Mouse (Mus musculus) limb, embryonic 14.5 days (tissue): ENCODE measurements around the gene Wfdc8. TPM values are rescaled to one million over a fixed set of nuclear protein-coding genes. Genes with fewer than 3 reads are reported as not detected.

ENCODE experiments used
- ATAC-seq: fragments of 200-750 bp; cut with Nextera tagmentation; 2 replicates; pipeline ENCODE4 v1.8.0; 2017; ENCODE audit warnings: low read depth, moderate number of reproducible peaks, moderate TSS enrichment; ENCODE audit not compliant: low FRiP score
- DNase-seq: peaks from one replicate; pipeline ENCODE4 v3.0.0-alpha.2; 2015; ENCODE audit warnings: low spot score
- H3K27ac ChIP-seq: fragments of 300-500 bp; sonication (generic); replicated peaks from 2 replicates; pipeline ENCODE4 v1.5.1; 2014; ENCODE audit warnings: low read depth, mild to moderate bottlenecking, low read length, moderate library complexity, mixed read lengths
- H3K27me3 ChIP-seq: fragments of 300-500 bp; sonication (generic); 2 replicates; pipeline ENCODE4 v1.6.1; 2014; ENCODE audit warnings: low read length, mixed read lengths; ENCODE audit not compliant: control insufficient read depth, insufficient read depth
- H3K36me3 ChIP-seq: fragments of 300-500 bp; sonication (generic); 2 replicates; pipeline ENCODE4 v1.6.1; 2014; ENCODE audit warnings: mild to moderate bottlenecking, low read length, moderate library complexity, mixed read lengths; ENCODE audit not compliant: control insufficient read depth, insufficient read depth
- H3K4me1 ChIP-seq: fragments of 300-500 bp; sonication (generic); 2 replicates; pipeline ENCODE4 v1.6.1; 2014; ENCODE audit warnings: antibody characterized with exemption, low read length, mixed read lengths; ENCODE audit not compliant: control insufficient read depth, insufficient read depth
- H3K4me2 ChIP-seq: fragments of 300-500 bp; sonication (generic); replicated peaks from 2 replicates; pipeline ENCODE4 v1.6.1; 2014; ENCODE audit warnings: low read depth, mild to moderate bottlenecking, low read length, moderate library complexity; ENCODE audit not compliant: severe bottlenecking
- H3K4me3 ChIP-seq: fragments of 300-500 bp; sonication (generic); replicated peaks from 2 replicates; pipeline ENCODE4 v1.5.1; 2014; ENCODE audit warnings: low read length
- H3K9ac ChIP-seq: fragments of 300-500 bp; sonication (generic); 2 replicates; pipeline ENCODE4 v1.6.1; 2014; ENCODE audit warnings: mild to moderate bottlenecking, low read depth, low read length, moderate library complexity; ENCODE audit not compliant: severe bottlenecking
- H3K9me3 ChIP-seq: fragments of 300-500 bp; sonication (generic); 2 replicates; pipeline ENCODE4 v1.6.1; 2016; ENCODE audit warnings: low read length; ENCODE audit not compliant: control insufficient read depth
- POLR2A ChIP-seq: fragments of 200-500 bp; IDR thresholded peaks from 2 replicates; pipeline ENCODE4 v1.8.0; 2012; ENCODE audit warnings: inconsistent platforms, mild to moderate bottlenecking, moderate library complexity, borderline replicate concordance; ENCODE audit not compliant: insufficient read depth, insufficient read length; ENCODE audit errors: extremely low read depth
- WGBS: fragments of 180-500 bp; shearing (Covaris S2); extraction: QIAGEN DNeasy Blood & Tissue Kit; methylation state at CpG from one replicate; pipeline ENCODE4 v1.1.7; 2014; 5-methylcytosine and 5-hydroxymethylcytosine counted together
- polyA plus RNA-seq, 2 experiments: library from polyadenylated mRNA; depleted of rRNA in 1 of 2; stranded (reverse) in 1 of 2; unstranded in 1 of 2; fragments of >200 nt; fragmentation: Nextera tagmentation in 1 of 2; extraction: Ambion mirVana in 1 of 2; gene quantifications; 2 replicates each; pipeline versions ENCODE4 v1.2.1 to v1.2.3; 2012 to 2014

The Wfdc8 gene
- polyA plus RNA-seq, 2 experiments = not detected

DNA sequence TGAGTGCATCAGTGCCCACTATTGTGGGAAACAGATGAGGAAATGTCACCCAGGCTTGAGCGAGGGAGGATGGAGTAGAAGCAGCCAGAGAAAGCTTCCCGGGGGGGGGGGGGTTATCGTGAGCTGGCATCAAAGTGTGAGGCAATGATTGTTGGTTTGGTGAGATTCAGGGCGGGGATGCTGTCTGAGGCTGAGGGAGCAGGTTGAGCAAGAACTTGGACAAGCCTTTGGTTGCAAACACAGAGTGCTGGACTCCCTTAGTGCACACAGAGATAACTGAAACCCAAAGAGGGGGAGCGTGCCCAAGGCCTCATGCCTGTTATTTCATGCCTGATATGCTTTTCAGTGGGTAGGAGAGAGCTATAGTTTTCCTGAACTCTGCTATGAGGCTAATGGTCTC, 46.0 kb downstream of the Wfdc8 start:
- no peak for TF ChIP-seq POLR2A
- Histone ChIP-seq H3K4me3 (no peak overlapping the region), H3K9ac (no peak overlapping the region), H3K4me2 (no peak overlapping the region), H3K27me3 (no peaks in the 10 kb centered on the region), H3K4me1 (peaks cover 7% of the 10 kb centered on the region), H3K36me3 (no peaks in the 10 kb centered on the region), H3K27ac (no peak overlapping the region), H3K9me3 (no peaks in the 10 kb centered on the region)
- 91% methylated on average over 5 of the region's 5 CpGs for WGBS
- ATAC-seq (no peak), DNase-seq (no peak)

DNA sequence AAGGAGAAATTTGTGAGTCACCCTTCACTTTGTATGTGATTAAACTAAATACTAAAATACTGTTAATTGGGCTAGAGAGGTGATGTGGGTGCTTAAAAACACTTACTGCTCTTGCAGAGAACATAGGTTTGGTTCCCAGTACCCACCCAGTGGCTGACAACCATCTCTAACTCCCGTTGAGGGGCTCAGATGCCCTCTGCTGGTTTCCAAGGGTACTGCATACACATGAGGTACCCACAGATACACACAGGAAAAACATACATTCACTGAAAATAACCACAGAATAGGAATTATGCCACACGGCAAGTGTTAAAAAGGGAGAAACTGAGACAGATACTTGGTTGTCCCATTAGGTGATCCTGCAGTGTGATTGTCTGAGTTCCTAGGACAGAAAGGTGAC, 46.4 kb downstream of the Wfdc8 start:
- ATAC-seq (no peak), DNase-seq (no peak)
- no peak overlapping the region for H3K27ac ChIP-seq
- H3K9ac ChIP-seq = no peak overlapping the region
- TF ChIP-seq POLR2A = no peak
- H3K27me3 ChIP-seq = no peaks in the 10 kb centered on the region
- H3K9me3 ChIP-seq = no peaks in the 10 kb centered on the region
- WGBS = 92% methylated on average over 2 of the region's 2 CpGs
- H3K4me1 ChIP-seq = peaks cover 9% of the 10 kb centered on the region
- H3K4me3 ChIP-seq = no peak overlapping the region
- no peak overlapping the region for H3K4me2 ChIP-seq
- H3K36me3 ChIP-seq = no peaks in the 10 kb centered on the region

DNA sequence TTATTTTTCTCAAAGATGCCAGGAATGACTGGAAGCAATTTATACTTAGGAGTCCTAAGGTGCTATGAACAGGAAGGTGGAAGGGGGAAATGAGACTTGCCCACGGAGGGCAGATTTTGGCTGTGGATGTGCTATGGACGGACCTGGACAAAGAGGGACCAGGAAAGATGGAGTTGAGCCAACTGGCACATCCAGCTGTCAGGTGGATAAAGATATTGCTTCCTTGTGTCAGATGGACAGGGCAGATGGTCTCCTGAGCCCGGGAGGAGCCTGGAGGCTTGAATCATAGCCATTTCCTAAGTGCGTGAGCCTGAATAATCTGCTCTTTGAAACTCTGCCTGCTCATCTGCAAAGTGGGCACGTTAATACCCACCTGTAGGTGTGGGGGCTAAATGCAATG, 49.1 kb downstream of the Wfdc8 start:
- no peak for ATAC-seq
- Histone ChIP-seq H3K9me3 (no peaks in the 10 kb centered on the region), H3K27me3 (no peaks in the 10 kb centered on the region), H3K36me3 (no peaks in the 10 kb centered on the region), H3K27ac (no peak overlapping the region), H3K4me3 (no peak overlapping the region), H3K4me2 (peak overlapping the region; percentile 96; the same call in 1 of the 2 replicates), H3K4me1 (peaks cover 9% of the 10 kb centered on the region), H3K9ac (peak overlapping the region; percentile 74)
- WGBS = 78% methylated on average over 5 of the region's 5 CpGs
- TF ChIP-seq POLR2A = no peak
- DNase-seq = no peak

DNA sequence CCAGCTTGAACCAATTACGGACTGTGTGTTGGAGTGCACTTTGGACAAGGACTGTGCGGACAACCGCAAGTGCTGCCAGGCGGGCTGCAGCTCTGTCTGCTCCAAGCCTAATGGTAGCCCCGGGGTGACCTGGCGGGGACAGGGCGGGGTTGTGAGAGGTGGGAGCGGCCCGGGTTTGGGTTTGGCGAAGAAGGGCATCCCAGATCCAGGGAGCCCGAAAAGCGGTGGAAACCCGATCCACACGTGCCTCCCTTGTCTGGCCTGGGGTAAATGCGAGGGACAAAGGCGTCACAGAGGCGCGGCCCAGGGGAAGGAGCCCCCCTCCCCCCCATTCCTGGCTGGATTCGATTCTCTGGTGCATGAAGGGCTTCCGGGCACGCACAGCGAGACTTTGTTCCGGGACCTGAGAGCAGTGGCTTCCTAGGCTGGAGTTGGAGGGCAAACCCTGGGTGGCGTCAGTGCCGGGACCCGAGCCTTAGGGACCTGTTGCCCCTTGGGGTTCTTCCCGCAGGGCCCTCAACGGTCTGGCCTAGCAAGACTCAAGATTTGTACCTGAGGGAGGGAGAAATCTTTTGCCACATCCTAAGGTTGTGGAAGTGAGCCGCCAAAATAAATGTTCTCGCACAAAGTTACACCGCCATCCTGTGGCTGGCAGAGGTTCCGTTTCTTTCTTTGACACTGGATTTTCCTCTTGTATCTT, 49.9 kb downstream of the Wfdc8 start:
- TF ChIP-seq POLR2A = peak; percentile 11; the same call in 1 of the 2 replicates
- H3K9me3 ChIP-seq = no peaks in the 10 kb centered on the region
- H3K27me3 ChIP-seq = no peaks in the 10 kb centered on the region
- peak overlapping the region; percentile 38; the same call in 1 of the 2 replicates for H3K27ac ChIP-seq
- peak; percentile 71 for DNase-seq
- peak overlapping the region; percentile 44 for H3K4me3 ChIP-seq
- peaks cover 9% of the 10 kb centered on the region for H3K4me1 ChIP-seq
- H3K4me2 ChIP-seq = peak overlapping the region; percentile 96
- 1% methylated on average over 32 of the region's 32 CpGs for WGBS
- H3K36me3 ChIP-seq = no peaks in the 10 kb centered on the region
- ATAC-seq = peak; percentile 70
- peak overlapping the region; percentile 74 for H3K9ac ChIP-seq

DNA sequence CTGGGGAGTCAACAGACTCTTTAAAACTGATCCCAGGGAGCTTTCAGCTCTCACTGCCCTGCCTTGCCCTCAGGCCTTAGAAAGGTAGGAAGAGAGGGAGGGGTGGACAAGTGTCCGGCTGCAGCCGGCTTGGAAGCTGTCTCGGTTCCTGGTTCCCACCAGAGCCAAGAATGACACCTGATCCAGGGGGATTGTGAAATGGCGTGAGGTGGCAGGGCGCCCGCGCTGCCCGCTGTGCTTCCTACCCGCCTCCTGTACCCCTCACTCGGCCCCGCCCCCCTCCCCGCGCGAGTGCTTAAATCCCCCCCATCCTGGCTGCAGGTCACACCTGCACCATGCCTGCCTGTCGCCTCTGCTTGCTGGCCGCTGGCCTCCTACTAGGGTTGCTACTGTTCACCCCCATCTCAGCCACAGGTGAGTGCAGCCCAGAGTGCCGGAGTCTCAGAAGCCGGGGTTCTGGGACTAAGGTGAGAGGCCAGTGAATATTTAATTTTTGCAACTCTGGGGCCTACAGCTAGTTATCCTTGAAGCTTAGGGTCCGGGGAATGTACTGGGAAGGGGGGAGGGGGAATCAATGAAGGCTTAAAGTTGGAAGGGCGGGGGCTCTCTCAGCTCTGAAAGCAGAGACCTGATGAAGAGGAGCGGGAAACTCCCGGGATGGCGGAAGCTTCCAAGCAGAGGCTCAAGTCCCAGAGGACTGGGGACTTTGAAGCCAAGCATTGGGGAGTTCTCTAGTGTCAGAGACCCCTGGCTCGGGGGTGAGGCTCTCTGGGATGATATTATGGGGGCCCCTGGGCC, 50.8 kb downstream of the Wfdc8 start, which contains the start of gene Wfdc2:
Gene Wfdc2 (plus strand): TSS at position 23 of the 798 bp plus-strand sequence.
- no peak for DNase-seq
- TF ChIP-seq POLR2A = no peak
- Histone ChIP-seq H3K27me3 (no peaks in the 10 kb centered on the region), H3K36me3 (no peaks in the 10 kb centered on the region), H3K4me2 (peak within 1 kb of the TSS; percentile 96), H3K9me3 (no peaks in the 10 kb centered on the region), H3K27ac (0 out of 2 replicates have a peak within 1 kb of the TSS, but pooled peaks have one; percentile 38), H3K4me1 (peaks cover 9% of the 10 kb centered on the region), H3K4me3 (peak within 1 kb of the TSS; percentile 44), H3K9ac (peak within 1 kb of the TSS; percentile 74)
- no peak for ATAC-seq
- WGBS = 6% methylated on average over 24 of the region's 24 CpGs
